Comparison of ENCODE assay signal across 10 mouse cellular contexts in genomic region chr12:24537965-24538364, GRCm38 (mm10). TPM values are rescaled to one million over a fixed set of nuclear protein-coding genes. Genes with fewer than 3 reads are reported as not detected.
A peak's percentile ranks its signal among the peaks of the same experiment; 100 is the strongest.
DNase-seq lines count a peak whose midpoint lies in the region; TF ChIP-seq lines count a peak whose summit lies in the region.
"Had no signal": no experiment of that assay in that cellular context is flagged by ENCODE, and none has a peak within 500 bp of the region (broad histone marks: within the 10 kb centered on the region; RNA-seq: fewer than 3 reads in every experiment).

No protein-coding gene starts in this region.

- no peak overlapping the region for H3K4me3 ChIP-seq in left cerebral cortex, adult 2 months
- H3K4me3 ChIP-seq: heart, adult 2 months had no signal

- TF ChIP-seq CTCF in left cerebral cortex, adult 2 months (IDR thresholded peaks at IDR 0.05) = no peak

- peak overlapping the region; percentile 58 for H3K27ac ChIP-seq in left cerebral cortex, adult 2 months
- H3K27ac ChIP-seq: heart, adult 2 months had no signal

- intact Hi-C loops in heart, postnatal 25 days (cut with DNase I) = no loop called here
- intact Hi-C loops in left cerebral cortex, adult 2 months (cut with DNase I) = loop anchor here (5.0 kb wide), 1 partner anchor 59 kb away; no protein-coding TSS in a partner anchor

- peak; percentile 4 for DNase-seq in heart, adult 8-10 months (ENCODE audit: low spot score)
- no peak for DNase-seq in heart, postnatal 25 days (ENCODE audit: low spot score)
- DNase-seq in 3T3-L1 (ENCODE audit: low read depth, low spot score) = peak; percentile 87
- DNase-seq in adrenal gland, postnatal 25 days = peak; percentile 54
- peak in 1 of 2 experiments; percentile 48 for DNase-seq in left cerebral cortex, adult 2 months (ENCODE audit: extremely low spot score in 1 of 2, low spot score in 2 of 2)
- DNase-seq in thymus, postnatal 0 days (ENCODE audit: low spot score) = no peak
- no peak for DNase-seq in spleen, adult 18-20 months
- no peak for DNase-seq in gastrocnemius, postnatal 25 days
- DNase-seq: kidney, postnatal 14 days had no signal

RNA-seq across cellular contexts. Expression of gene Grhl1, which starts 34.1 kb away (rescaled TPM):
- under 1 TPM; 0.32 to 0.87 (median 0.75) TPM for total RNA-seq in heart, adult 8-10 months (2022)
- under 1 TPM; 0.61 to 0.65 TPM for total RNA-seq in heart, postnatal 25 days (2021)
- total RNA-seq in adrenal gland, postnatal 25 days (2021) = 0.52 and 0.67 TPM in 2 replicates
- 10 to 100 TPM; 13.1 to 13.2 TPM for total RNA-seq in left cerebral cortex, adult 2 months (2021)
- 1.5 TPM in 2 replicates for polyA plus RNA-seq in thymus, postnatal 0 days (2015; fragmentation: Nextera tagmentation; extraction: Ambion mirVana)
- total RNA-seq in gastrocnemius, postnatal 25 days (2021) = under 1 TPM; 0.15 to 0.29 TPM

RNA-seq across cellular contexts. Expression of gene Taf1b, which starts 39.8 kb away (rescaled TPM):
- total RNA-seq in heart, adult 8-10 months (2022) = 10 to 100 TPM in 2 of 4 experiments, 1 to 10 TPM in 2; 9.7 to 13.3 (median 10.0) TPM
- 10 to 100 TPM in 1 of 2 experiments, 1 to 10 TPM in 1; 9.8 to 10.4 TPM for total RNA-seq in heart, postnatal 25 days (2021)
- 15.4 and 20.2 TPM in 2 replicates for total RNA-seq in adrenal gland, postnatal 25 days (2021)
- 10 to 100 TPM; 26.3 to 31.5 TPM for total RNA-seq in left cerebral cortex, adult 2 months (2021)
- polyA plus RNA-seq in thymus, postnatal 0 days (2015; fragmentation: Nextera tagmentation; extraction: Ambion mirVana) = 43.6 and 45.8 TPM in 2 replicates
- 1 to 10 TPM; 6.3 to 6.6 TPM for total RNA-seq in gastrocnemius, postnatal 25 days (2021)

Comparison
In these comparisons a context has a peak if more than half of its experiments do, and no peak if none do; other contexts are left out.
1. DNase-seq: peak in heart, adult 8-10 months (single experiment), 3T3-L1 (single experiment) and adrenal gland, postnatal 25 days (single experiment); none in heart, postnatal 25 days (single experiment), thymus, postnatal 0 days (single experiment), spleen, adult 18-20 months (0 of 2) and gastrocnemius, postnatal 25 days (single experiment).